Mouse (Mus musculus): ENCODE measurements at regions not wholly inside any gene's neighbourhood (a gene's known extent, or its start where the extent isn't known, plus 50 kb on each side); places are given as distances from the start of the nearest gene placed in this dataset.

- DNase-seq (ENCODE audit: low spot score in 2 of 2) = no peak
Measured at GRCm38 (mm10) chr3:52555038-52555437, 286.9 kb downstream of the Foxo1 start.

GRCm38 (mm10) chr3:52554490-52554889, 286.4 kb downstream of the Foxo1 start:
- DNase-seq (ENCODE audit: low spot score in 2 of 2) = no peak

- DNase-seq (ENCODE audit: low spot score in 2 of 2) = no peak
Measured at GRCm38 (mm10) chr3:52548201-52548893, 280.2 kb downstream of the Foxo1 start.

- DNase-seq (ENCODE audit: low spot score in 2 of 2) = no peak
Measured at GRCm38 (mm10) chr3:52546035-52546434, 277.9 kb downstream of the Foxo1 start.

- DNase-seq (ENCODE audit: low spot score in 2 of 2) = no peak
Measured at GRCm38 (mm10) chr3:52543006-52543405, 274.9 kb downstream of the Foxo1 start.

GRCm38 (mm10) chr3:52540862-52541380, 272.8 kb downstream of the Foxo1 start:
- no peak for DNase-seq (ENCODE audit: low spot score in 2 of 2)

- no peak for DNase-seq (ENCODE audit: low spot score in 2 of 2)
Measured at GRCm38 (mm10) chr3:52539813-52540378, 271.8 kb downstream of the Foxo1 start.

GRCm38 (mm10) chr3:52538306-52538705, 270.2 kb downstream of the Foxo1 start:
- no peak for DNase-seq (ENCODE audit: low spot score in 2 of 2)

GRCm38 (mm10) chr3:52537362-52537911, 269.3 kb downstream of the Foxo1 start:
- DNase-seq (ENCODE audit: low spot score in 2 of 2) = no peak

- no peak for DNase-seq (ENCODE audit: low spot score in 2 of 2)
Measured at GRCm38 (mm10) chr3:52535411-52536021, 267.4 kb downstream of the Foxo1 start.

- no peak for DNase-seq (ENCODE audit: low spot score in 2 of 2)
Measured at GRCm38 (mm10) chr3:52534118-52534517, 266.0 kb downstream of the Foxo1 start.

- DNase-seq (ENCODE audit: low spot score in 2 of 2) = no peak
Measured at GRCm38 (mm10) chr3:52531686-52532351, 263.7 kb downstream of the Foxo1 start.

GRCm38 (mm10) chr3:52530406-52530970, 262.4 kb downstream of the Foxo1 start:
- no peak for DNase-seq (ENCODE audit: low spot score in 2 of 2)

GRCm38 (mm10) chr3:52529136-52529535, 261.0 kb downstream of the Foxo1 start:
- no peak for DNase-seq (ENCODE audit: low spot score in 2 of 2)

GRCm38 (mm10) chr3:52528521-52528920, 260.4 kb downstream of the Foxo1 start:
- DNase-seq (ENCODE audit: low spot score in 2 of 2) = no peak

GRCm38 (mm10) chr3:52527781-52528180, 259.6 kb downstream of the Foxo1 start:
- DNase-seq (ENCODE audit: low spot score in 2 of 2) = no peak

GRCm38 (mm10) chr3:52527010-52527754, 259.0 kb downstream of the Foxo1 start:
- DNase-seq (ENCODE audit: low spot score in 2 of 2) = no peak

GRCm38 (mm10) chr3:52522886-52523285, 254.8 kb downstream of the Foxo1 start:
- DNase-seq (ENCODE audit: low spot score in 2 of 2) = no peak

- no peak for DNase-seq (ENCODE audit: low spot score in 2 of 2)
Measured at GRCm38 (mm10) chr3:52520609-52520947, 252.4 kb downstream of the Foxo1 start.

- peak in 1 of 2 experiments; percentile 20 for DNase-seq (ENCODE audit: low spot score in 2 of 2)
Measured at GRCm38 (mm10) chr3:52519910-52520608, 251.9 kb downstream of the Foxo1 start.

Data from layer of hippocampus, adult 8-10 months (tissue).